Mouse (Mus musculus) lung, postnatal 25 days (tissue): ENCODE measurements around the gene Snrpa.
A peak's percentile ranks its signal among the peaks of the same experiment; 100 is the strongest.
"Not testable (repeated sequence)": the region's sequence is repeated elsewhere in the genome, so short reads cannot be mapped to it uniquely, and the experiment has no call there.

ENCODE experiments used
- DNase-seq: peaks from one replicate; pipeline ENCODE4 v3.0.0; 2022; ENCODE audit warnings: low spot score

The Snrpa gene

GRCm38 (mm10) chr7:27195681-27196611 is at the start of gene Snrpa, which contains the start of gene BC024978:
Gene Snrpa (minus strand): TSS chr7:27196271.
Gene BC024978 (plus strand): TSS chr7:27195781.
- peak; percentile 100 for DNase-seq

DNA sequence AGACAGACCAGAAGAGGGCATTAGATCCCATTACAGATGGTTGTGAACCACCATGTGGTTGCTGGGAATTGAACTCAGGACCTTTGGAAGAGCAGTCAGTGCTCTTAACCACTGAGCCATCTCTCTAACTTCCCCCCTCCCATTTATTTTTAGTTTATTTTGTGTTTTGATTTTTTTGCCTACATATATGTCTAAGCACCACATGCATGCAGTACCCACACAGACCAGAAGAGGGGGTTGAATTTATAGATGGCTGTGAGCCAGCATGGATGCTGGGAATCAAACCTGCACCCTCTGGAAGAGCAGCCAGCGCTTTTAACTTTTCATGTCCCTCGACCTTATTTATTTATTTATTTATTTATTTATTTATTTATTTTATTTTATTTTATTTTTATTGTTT is 48.0 kb upstream of the Snrpa start:
- DNase-seq = not testable (repeated sequence)

GRCm38 (mm10) chr7:27243211-27243610 is 47.1 kb upstream of the Snrpa start:
- DNase-seq = no peak

- peak; percentile 47 for DNase-seq
These were observed 42.5 kb upstream of the Snrpa start for GRCm38 (mm10) chr7:27238568-27238967.

- no peak for DNase-seq
These were observed 41.5 kb upstream of the Snrpa start for GRCm38 (mm10) chr7:27237527-27237926.

DNA sequence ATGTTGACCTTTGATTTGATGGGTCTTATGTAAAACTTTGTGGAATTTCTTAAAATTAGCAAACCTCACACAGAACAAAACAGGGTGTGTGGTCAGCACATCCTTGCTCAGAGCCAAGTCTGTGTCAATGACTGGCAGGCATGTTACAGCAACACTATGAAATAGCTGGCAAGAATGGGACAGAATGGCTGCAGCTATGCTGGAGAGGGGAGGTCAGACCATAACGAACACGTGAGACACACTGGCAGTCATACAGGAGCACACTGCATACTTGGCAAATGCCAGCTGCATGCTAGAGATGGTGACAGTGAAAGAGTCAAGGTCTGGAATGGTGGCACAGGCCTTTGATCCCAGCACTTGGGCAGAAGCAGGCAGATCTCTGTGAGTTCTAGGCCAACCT is 39.7 kb upstream of the Snrpa start:
- no peak for DNase-seq

DNA sequence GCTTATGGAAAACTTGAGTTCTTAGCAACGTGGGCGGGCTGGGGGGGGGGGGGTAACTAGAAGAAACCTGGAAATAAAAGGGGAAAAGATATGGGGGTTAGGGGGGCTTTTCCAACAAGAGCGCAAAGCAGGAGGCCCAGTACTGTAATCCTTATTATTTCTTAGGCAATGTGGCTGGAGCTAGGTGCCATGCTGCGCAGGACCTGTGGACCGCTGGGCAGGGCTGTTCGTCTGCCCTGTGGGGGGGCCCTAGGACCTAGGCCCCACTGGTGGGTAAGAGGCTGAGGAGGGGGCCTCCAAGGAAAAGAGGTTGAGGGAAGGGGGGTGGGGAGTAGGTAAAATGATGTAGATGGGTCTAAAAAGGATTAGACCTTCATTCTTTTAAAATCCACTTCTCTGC is 37.2 kb upstream of the Snrpa start:
- no peak for DNase-seq

DNA sequence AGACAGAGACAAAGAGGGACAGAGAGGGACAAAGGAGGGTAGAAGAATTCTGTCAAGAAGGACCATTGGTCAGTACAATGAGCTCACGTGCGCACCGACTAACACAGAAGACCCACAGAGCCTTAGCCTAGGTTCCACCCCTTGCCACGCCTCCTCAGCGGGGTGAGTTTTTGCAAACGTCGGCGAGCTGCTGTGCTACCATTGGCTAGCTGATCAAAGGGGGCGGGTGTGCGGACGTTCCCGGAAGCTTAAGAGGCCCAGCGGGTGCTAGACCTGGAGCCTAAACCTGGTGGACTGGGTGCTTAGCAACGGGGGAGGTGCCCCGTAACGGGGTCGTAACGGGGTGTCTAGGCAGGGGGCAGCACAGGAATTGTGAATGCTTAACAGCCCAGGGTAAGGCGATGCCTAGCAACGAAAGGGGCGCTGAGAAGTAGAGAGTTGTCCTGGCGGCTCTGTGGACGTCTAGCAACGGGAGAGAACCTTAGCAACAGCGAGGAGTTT is 36.8 kb upstream of the Snrpa start, which contains the start of gene Coq8b:
Gene Coq8b, plus strand, starts transcription at position 243 of the 501 bp plus-strand sequence.
- peak; percentile 97 for DNase-seq

- DNase-seq = peak; percentile 57
These were observed 35.7 kb upstream of the Snrpa start for GRCm38 (mm10) chr7:27231693-27232331.

GRCm38 (mm10) chr7:27230781-27231180 is 34.7 kb upstream of the Snrpa start:
- DNase-seq = no peak

GRCm38 (mm10) chr7:27228865-27229264 is 32.8 kb upstream of the Snrpa start:
- DNase-seq = no peak

- DNase-seq = peak; percentile 94
These were observed 32.3 kb upstream of the Snrpa start, which contains the start of gene Itpkc for GRCm38 (mm10) chr7:27228281-27228821. Gene Itpkc (minus strand): TSS chr7:27228661.

DNA sequence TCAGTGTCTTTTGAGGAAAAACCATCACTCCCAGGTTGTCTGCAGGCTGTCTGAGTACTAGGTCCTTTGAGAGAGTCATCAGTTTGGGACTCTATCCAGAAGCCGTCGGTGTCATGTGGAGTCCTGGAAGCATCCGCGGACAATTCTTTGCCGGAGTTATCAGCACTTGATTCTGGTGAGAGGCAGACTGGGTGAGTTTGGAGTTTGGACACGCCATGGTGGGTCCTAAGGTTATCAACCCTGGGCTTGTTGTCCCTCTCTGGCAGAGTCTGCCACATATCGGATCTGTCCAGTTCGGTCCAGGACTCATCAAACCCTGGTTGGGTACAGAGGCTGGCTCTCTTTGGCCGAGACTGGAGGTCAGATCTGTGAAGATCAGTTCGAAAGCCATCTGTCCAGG is 31.6 kb upstream of the Snrpa start:
- no peak for DNase-seq

GRCm38 (mm10) chr7:27227276-27227675 is 31.2 kb upstream of the Snrpa start:
- DNase-seq = no peak

GRCm38 (mm10) chr7:27224877-27225575 is 29.0 kb upstream of the Snrpa start:
- DNase-seq = no peak

DNA sequence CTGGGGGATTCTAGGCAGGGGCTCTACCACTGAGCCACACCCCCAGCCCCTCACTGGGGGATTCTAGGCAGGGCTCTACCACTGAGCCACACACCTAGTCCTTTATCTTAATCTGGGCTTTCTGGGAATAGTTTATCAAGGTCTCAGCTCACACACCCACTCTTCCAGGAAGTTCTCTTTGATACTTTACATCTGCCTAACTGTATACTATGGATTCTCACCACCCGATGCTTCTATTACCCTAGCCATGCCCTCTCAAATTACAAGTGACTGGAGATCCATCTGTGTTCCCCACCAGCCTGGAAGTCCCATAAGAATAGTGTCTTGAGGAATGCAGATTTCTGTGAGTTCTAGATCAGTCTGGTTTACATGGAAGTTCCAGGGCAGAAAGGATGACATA is 26.5 kb upstream of the Snrpa start:
- DNase-seq = no peak

- DNase-seq = no peak
These were observed 25.9 kb upstream of the Snrpa start for GRCm38 (mm10) chr7:27221939-27222338.

GRCm38 (mm10) chr7:27219937-27220336 is 23.9 kb upstream of the Snrpa start:
- DNase-seq = no peak

DNA sequence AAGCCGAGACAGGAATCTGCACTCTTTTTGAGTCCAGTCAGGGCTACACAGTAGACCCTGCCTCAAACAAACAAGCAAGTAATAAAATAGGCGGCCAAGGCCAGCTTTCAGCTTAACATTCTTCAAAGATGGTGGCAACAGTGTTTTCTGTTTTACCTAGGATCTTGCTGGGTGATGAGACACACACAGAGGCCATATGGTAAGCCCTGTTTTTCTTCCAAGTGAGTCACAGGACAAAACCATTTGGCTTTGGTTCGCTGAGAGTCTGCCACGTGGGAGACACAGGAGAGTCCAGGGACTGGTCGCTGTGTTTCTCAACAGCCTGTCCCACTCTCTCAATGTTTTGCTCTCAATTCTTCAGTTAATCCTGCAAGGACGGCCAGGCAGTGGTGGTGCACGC is 22.5 kb upstream of the Snrpa start:
- DNase-seq = no peak

DNA sequence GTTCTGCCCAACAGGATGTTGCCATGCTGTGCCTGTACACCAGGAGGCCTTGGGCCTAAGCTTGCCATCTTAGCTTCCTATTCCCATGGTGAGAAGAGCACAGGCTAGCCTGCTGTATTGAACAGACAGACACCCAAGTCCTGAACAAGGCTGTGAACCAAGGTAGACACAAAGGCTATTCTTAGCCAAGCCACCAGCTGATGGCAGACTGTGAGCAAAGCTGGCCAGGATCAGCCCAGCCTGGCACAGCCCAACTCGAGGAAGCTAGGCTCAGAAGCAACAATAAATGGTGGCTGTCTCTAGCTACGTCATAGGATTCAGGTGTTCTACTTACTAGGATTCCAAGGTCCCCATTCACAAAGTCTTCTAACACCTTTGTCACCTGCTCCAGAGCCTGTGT is 16.6 kb upstream of the Snrpa start:
- no peak for DNase-seq

DNA sequence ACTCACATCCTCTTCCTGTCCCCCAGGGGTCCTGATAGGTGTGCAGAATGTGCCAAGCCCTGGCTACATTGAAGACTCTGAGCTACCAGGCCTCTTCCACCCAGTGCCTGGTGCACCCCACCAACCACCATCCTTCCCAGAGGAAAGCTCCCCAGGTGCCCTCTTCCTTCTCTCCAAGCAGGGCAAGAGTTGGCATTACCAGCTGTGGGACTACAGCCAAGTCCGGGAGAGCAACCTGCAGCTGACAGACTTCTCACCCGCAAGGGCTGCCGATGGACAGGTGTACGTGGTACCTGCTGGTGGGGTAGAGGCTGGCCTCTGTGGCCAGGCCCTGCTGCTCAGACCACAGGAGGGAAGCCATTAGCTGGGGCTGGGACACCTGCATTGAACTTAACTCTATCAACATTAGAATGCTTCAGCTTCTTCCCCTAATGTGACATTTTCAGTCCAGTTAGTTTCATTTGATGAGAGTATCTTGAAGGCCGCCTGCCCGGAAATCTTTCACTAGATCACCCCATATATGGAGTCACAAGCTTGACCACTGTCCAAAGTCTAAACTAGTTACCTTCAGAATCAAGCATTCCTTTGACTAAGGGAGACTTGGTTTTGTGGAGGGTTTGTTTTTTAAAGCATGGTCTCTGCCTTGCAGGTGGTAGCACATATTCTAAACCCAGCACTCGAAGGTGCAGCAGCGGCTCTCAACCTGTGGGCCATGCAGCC is 7.8 kb upstream of the Snrpa start:
- no peak for DNase-seq
